Mouse (Mus musculus): ENCODE results near the gene Iscu.

GRCm38 (mm10) chr5:113812638-113813037 is 40.1 kb downstream of the Iscu start:
- TF ChIP-seq CTCF (IDR thresholded peaks at IDR 0.05; ENCODE audit: insufficient read depth, low read length) (no peak), POLR2A (IDR thresholded peaks at IDR 0.05; ENCODE audit: borderline replicate concordance, extremely low read depth, low read depth, low read length) (no peak)

All from lung, adult 2 months (tissue).